Mouse (Mus musculus) liver, embryonic 14.5 days (tissue): ENCODE results near the gene Tfam. TPM values are rescaled to one million over a fixed set of nuclear protein-coding genes. Genes with fewer than 3 reads are reported as not detected.
A peak's percentile ranks its signal among the peaks of the same experiment; 100 is the strongest.

Source experiments
- ATAC-seq: fragments of 200-750 bp; cut with Nextera tagmentation; 2 replicates; pipeline ENCODE4 v1.8.0; 2017; ENCODE audit warnings: moderate number of reproducible peaks, mild to moderate bottlenecking, moderate library complexity; ENCODE audit not compliant: insufficient read depth
- DNase-seq, 3 experiments: peaks; one replicate each; pipeline ENCODE4 v3.0.0-alpha.2; 2012 to 2013; ENCODE audit warnings: low read depth in 3 of 3, low spot score in 3 of 3
- H3K27ac ChIP-seq: fragments of 300-500 bp; sonication (generic); 2 replicates; pipeline ENCODE4 v1.5.1; 2014; ENCODE audit warnings: moderate library complexity, mild to moderate bottlenecking, control low read depth, inconsistent platforms
- H3K27me3 ChIP-seq: fragments of 300-500 bp; sonication (generic); 2 replicates; pipeline ENCODE4 v1.6.1; 2014; ENCODE audit warnings: mild to moderate bottlenecking, low read length, moderate library complexity; ENCODE audit not compliant: control insufficient read depth, insufficient read depth
- H3K36me3 ChIP-seq: fragments of 300-500 bp; sonication (generic); replicated peaks from 2 replicates; pipeline ENCODE4 v1.6.1; 2014; ENCODE audit warnings: low read depth; ENCODE audit not compliant: control insufficient read depth, insufficient read depth
- H3K4me1 ChIP-seq, 2 experiments: fragments of 200-500 bp in 1 of 2; fragments of 300-500 bp in 1 of 2; sonication (generic) in 1 of 2; replicated peaks; 2 replicates each; pipeline ENCODE4 v1.6.1; 2012 to 2014; ENCODE audit warnings: antibody characterized with exemption in 1 of 2, inconsistent platforms in 1 of 2, low read length in 1 of 2; ENCODE audit not compliant: control insufficient read depth in 2 of 2, insufficient read depth in 2 of 2
- H3K4me2 ChIP-seq: fragments of 300-500 bp; sonication (generic); 2 replicates; pipeline ENCODE4 v1.6.1; 2014; ENCODE audit warnings: low read depth, mild to moderate bottlenecking, control low read depth, moderate library complexity
- H3K4me3 ChIP-seq, 2 experiments: fragments of 200-500 bp in 1 of 2; fragments of 300-500 bp in 1 of 2; sonication (generic) in 1 of 2; 2 replicates each; pipeline ENCODE4 v1.5.1; 2012 to 2014; ENCODE audit warnings: low read depth in 2 of 2, low read length in 2 of 2, mild to moderate bottlenecking in 2 of 2, control low read depth in 1 of 2, inconsistent platforms in 1 of 2, moderate library complexity in 1 of 2; ENCODE audit not compliant: insufficient read depth in 1 of 2
- H3K9ac ChIP-seq: fragments of 300-500 bp; sonication (generic); replicated peaks from 2 replicates; pipeline ENCODE4 v1.6.1; 2014; ENCODE audit warnings: mild to moderate bottlenecking, control low read depth, moderate library complexity
- H3K9me3 ChIP-seq: fragments of 300-500 bp; sonication (generic); 2 replicates; pipeline ENCODE4 v1.6.1; 2016; ENCODE audit warnings: low read length, mixed read lengths; ENCODE audit not compliant: control insufficient read depth
- CTCF ChIP-seq: IDR thresholded peaks from 2 replicates; pipeline ENCODE4 v1.5.1; 2016; ENCODE audit warnings: antibody characterized with exemption, low read depth, control low read depth
- EP300 ChIP-seq: IDR thresholded peaks from 2 replicates; pipeline ENCODE4 v1.6.1; 2016; ENCODE audit warnings: antibody characterized with exemption, low read depth
- WGBS: fragments of 180-500 bp; shearing (Covaris S2); extraction: QIAGEN DNeasy Blood & Tissue Kit; methylation state at CpG from one replicate; pipeline ENCODE4 v1.1.7; 2014; ENCODE audit not compliant: insufficient replicate concordance; 5-methylcytosine and 5-hydroxymethylcytosine counted together
- polyA plus RNA-seq, 2 experiments: library from polyadenylated mRNA; depleted of rRNA in 1 of 2; stranded (reverse) in 1 of 2; unstranded in 1 of 2; fragments of >200 nt; fragmentation: Nextera tagmentation in 1 of 2; extraction: Ambion mirVana in 1 of 2; gene quantifications; 2 replicates each; pipeline versions ENCODE4 v1.2.1 to v1.2.3; 2012 to 2014

Tfam gene
- polyA plus RNA-seq, 2 experiments: 14.4 to 31.1 TPM

DNA sequence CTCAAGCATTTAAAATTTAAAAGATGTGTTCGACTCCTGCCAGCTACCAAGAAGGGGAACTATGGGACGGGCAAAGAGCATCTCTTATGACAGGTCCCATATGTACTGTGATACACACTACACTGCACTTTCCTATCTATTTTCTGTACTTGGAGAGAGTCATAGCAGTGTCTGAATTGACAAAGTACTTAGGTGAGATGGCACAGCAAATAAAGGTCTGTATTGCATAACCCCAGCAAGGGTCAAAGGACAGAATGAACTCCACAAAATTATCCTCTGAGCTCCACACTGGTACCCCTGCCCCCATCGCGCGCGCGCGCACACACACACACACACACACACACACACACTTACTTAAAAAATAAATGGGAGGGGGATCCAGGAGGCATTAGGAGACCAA, 4.0 kb downstream of the Tfam start:
- peaks cover 6 to 8% of the 10 kb centered on the region in 2 experiments; a peak in 3 of 4 replicates for H3K4me1 ChIP-seq
- DNase-seq (peak in 1 of 3 experiments; percentile 28), ATAC-seq (no peak)
- no peaks in the 10 kb centered on the region for H3K9me3 ChIP-seq
- H3K9ac ChIP-seq: no peak overlapping the region
- 80% methylated on average over 8 of the region's 8 CpGs for WGBS
- no peak overlapping the region for H3K27ac ChIP-seq
- H3K36me3 ChIP-seq: peaks cover 46% of the 10 kb centered on the region
- H3K27me3 ChIP-seq: no peaks in the 10 kb centered on the region
- TF ChIP-seq CTCF (no peak), EP300 (no peak)
- no peak overlapping the region for H3K4me3 ChIP-seq
- no peak overlapping the region for H3K4me2 ChIP-seq

DNA sequence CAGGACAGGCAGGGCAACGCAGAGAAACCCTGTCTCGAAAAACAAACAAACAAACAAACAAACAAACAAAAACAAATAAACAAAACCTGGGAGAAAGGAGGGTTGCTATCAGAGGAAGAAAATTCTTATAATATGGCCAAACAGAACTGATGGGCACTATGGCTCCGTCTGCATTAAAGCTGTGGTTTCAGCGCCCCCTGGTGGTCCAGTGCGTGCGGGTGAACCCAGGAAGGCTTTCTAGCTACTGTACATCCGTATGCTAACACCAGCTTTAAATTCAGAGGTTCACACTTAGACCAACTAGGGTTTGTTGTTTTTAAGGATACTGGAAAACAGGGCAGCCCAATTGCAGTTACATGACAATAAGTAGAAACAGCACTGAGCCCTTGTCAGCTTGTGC, 12.2 kb downstream of the Tfam start:
- Histone ChIP-seq H3K4me2 (no peak overlapping the region), H3K9ac (no peak overlapping the region), H3K9me3 (no peaks in the 10 kb centered on the region), H3K36me3 (peaks cover 36% of the 10 kb centered on the region), H3K27me3 (no peaks in the 10 kb centered on the region), H3K4me1 (no peaks in the 10 kb centered on the region), H3K4me3 (no peak overlapping the region), H3K27ac (no peak overlapping the region)
- DNase-seq (no peak), ATAC-seq (peak; percentile 50; the same call in 1 of the 2 replicates)
- TF ChIP-seq CTCF (peak; percentile 88), EP300 (no peak)
- WGBS: 34% methylated on average over 7 of the region's 7 CpGs

DNA sequence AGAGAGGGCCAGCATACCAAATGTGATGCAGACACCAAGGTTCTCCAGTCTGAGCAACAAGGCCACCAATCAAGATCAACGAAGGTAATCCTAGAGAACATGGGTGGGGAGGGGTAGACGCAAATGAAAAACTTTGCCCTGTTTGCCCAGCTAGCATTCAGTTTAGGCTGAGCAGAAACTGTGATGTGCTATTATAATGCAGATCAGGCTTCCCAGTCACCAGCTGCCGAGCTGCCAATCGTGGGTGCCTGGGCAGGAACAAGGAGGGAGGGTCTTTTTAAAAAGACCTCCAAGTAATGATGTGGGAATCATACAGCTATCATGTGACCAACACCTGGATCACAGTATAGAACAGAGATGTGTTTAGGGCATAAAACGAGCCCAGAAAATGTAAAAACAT, 15.0 kb downstream of the Tfam start:
- peaks cover 13% of the 10 kb centered on the region for H3K36me3 ChIP-seq
- TF ChIP-seq CTCF (no peak), EP300 (no peak)
- H3K4me3 ChIP-seq: no peak overlapping the region
- ATAC-seq (no peak), DNase-seq (no peak)
- no peaks in the 10 kb centered on the region for H3K27me3 ChIP-seq
- no peak overlapping the region for H3K9ac ChIP-seq
- H3K4me2 ChIP-seq: no peak overlapping the region
- WGBS: 81% methylated on average over 5 of the region's 5 CpGs
- peaks cover 0 to 3% of the 10 kb centered on the region in 2 experiments; a peak in 2 of 4 replicates for H3K4me1 ChIP-seq
- H3K9me3 ChIP-seq: no peaks in the 10 kb centered on the region
- H3K27ac ChIP-seq: no peak overlapping the region

DNA sequence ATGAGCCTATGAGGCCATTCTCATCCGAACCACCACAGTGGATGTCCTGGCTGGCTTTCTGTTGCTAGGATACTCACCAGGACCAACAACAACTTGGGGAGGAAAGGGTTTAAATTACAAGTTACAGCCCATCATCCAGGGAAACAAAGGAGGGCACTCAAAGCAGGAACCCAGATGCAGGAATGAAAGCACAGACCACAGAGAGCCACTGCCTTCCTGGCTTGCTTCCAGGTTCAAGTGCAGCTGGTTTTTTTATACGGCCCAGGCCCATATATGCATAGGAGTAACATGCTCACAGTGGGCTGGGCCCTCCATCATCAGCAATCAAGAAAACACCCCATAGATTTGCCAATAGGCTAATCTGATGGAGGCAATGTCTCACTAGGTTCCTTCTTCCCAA, 15.4 kb downstream of the Tfam start:
- TF ChIP-seq CTCF: no peak
- no peak for TF ChIP-seq EP300
- 76% methylated on average over 2 of the region's 2 CpGs for WGBS
- Histone ChIP-seq H3K9ac (no peak overlapping the region), H3K27me3 (no peaks in the 10 kb centered on the region), H3K27ac (no peak overlapping the region), H3K36me3 (peaks cover 11% of the 10 kb centered on the region), H3K4me1 (peaks cover 0 to 3% of the 10 kb centered on the region in 2 experiments; a peak in 2 of 4 replicates), H3K4me2 (no peak overlapping the region), H3K4me3 (no peak overlapping the region), H3K9me3 (no peaks in the 10 kb centered on the region)
- no peak for DNase-seq
- no peak for ATAC-seq

DNA sequence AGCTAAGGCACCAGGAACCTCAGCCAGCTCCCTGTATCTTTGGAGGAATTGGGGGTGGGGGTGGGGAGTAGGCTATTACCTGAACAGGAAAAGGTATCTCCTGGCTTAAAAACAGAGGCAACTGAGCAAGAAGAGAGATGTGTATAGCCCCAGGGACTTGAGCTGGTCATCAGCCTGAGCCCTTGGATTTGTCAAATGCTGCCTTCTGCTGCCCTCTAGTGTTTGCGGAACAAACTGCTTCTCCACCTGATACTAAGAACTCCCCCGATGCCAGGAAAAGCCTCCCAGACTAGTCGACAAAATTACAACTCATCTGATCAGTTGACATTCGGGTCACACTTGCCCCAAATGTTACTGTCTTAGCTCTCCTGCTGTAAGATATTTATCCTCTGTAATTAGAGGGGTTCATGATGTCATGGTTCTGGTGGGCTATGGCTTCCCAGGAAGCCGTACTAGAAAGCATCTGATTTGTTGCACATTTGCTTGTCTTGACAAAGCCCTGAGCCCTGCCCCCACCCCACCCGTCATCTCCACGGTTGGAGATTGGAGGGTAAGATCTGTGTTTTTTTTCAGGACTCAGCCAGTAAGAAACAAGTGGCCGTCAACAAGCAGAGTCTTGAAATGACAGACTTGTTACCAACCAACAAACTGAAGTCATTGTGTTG, 19.7 kb downstream of the Tfam start:
- H3K27me3 ChIP-seq: no peaks in the 10 kb centered on the region
- no peak overlapping the region for H3K27ac ChIP-seq
- no peaks in the 10 kb centered on the region for H3K9me3 ChIP-seq
- no peak overlapping the region for H3K9ac ChIP-seq
- ATAC-seq (no peak), DNase-seq (no peak)
- no peak overlapping the region for H3K4me2 ChIP-seq
- 17% methylated on average over 8 of the region's 8 CpGs for WGBS
- no peak overlapping the region for H3K4me3 ChIP-seq
- TF ChIP-seq EP300: no peak
- peak; percentile 75 for TF ChIP-seq CTCF
- H3K4me1 ChIP-seq: peaks cover 0 to 3% of the 10 kb centered on the region in 2 experiments; a peak in 2 of 4 replicates
- H3K36me3 ChIP-seq: no peaks in the 10 kb centered on the region; the same call in 1 of the 2 replicates
